Mouse (Mus musculus) embryonic facial prominence, embryonic 14.5 days (tissue): ENCODE data around the gene Bace1. TPM values are rescaled to one million over a fixed set of nuclear protein-coding genes. Genes with fewer than 3 reads are reported as not detected.

Source experiments
- ATAC-seq: fragments of 200-750 bp; cut with Nextera tagmentation; 2 replicates; pipeline ENCODE4 v1.8.0; 2017; ENCODE audit warnings: low read depth, moderate number of reproducible peaks, moderate TSS enrichment
- DNase-seq: peaks from one replicate; pipeline ENCODE4 v3.0.0-alpha.2; 2015; ENCODE audit warnings: low spot score
- H3K27ac ChIP-seq: fragments of 300-500 bp; sonication (generic); replicated peaks from 2 replicates; pipeline ENCODE4 v1.5.1; 2014; ENCODE audit warnings: low read depth, mild to moderate bottlenecking, low read length, moderate library complexity
- H3K27me3 ChIP-seq: fragments of 300-500 bp; sonication (generic); replicated peaks from 2 replicates; pipeline ENCODE4 v1.6.1; 2014; ENCODE audit warnings: low read length; ENCODE audit not compliant: control insufficient read depth, insufficient read depth
- H3K36me3 ChIP-seq: fragments of 300-500 bp; sonication (generic); 2 replicates; pipeline ENCODE4 v1.6.1; 2014; ENCODE audit warnings: low read length, mixed read lengths; ENCODE audit not compliant: control insufficient read depth, insufficient read depth
- H3K4me1 ChIP-seq: fragments of 300-500 bp; sonication (generic); 2 replicates; pipeline ENCODE4 v1.6.1; 2014; ENCODE audit warnings: antibody characterized with exemption, low read length; ENCODE audit not compliant: control insufficient read depth, insufficient read depth
- H3K4me2 ChIP-seq: fragments of 300-500 bp; sonication (generic); 2 replicates; pipeline ENCODE4 v1.6.1; 2014; ENCODE audit warnings: low read depth, mild to moderate bottlenecking, low read length, moderate library complexity, mixed read lengths
- H3K4me3 ChIP-seq: fragments of 300-500 bp; sonication (generic); 2 replicates; pipeline ENCODE4 v1.5.1; 2014; ENCODE audit warnings: low read depth, mild to moderate bottlenecking, low read length
- H3K9ac ChIP-seq: fragments of 300-500 bp; sonication (generic); 2 replicates; pipeline ENCODE4 v1.6.1; 2014; ENCODE audit warnings: low read depth, mild to moderate bottlenecking, low read length, moderate library complexity, mixed read lengths
- H3K9me3 ChIP-seq: fragments of 300-500 bp; sonication (generic); 2 replicates; pipeline ENCODE4 v1.6.1; 2016; ENCODE audit warnings: low read length; ENCODE audit not compliant: control insufficient read depth
- WGBS: fragments of 180-500 bp; shearing (Covaris S2); extraction: QIAGEN DNeasy Blood & Tissue Kit; methylation state at CpG from one replicate; pipeline ENCODE4 v1.1.7; 2014; 5-methylcytosine and 5-hydroxymethylcytosine counted together
- polyA plus RNA-seq: library from polyadenylated mRNA; unstranded; fragments of >200 nt; fragmentation: Nextera tagmentation; extraction: Ambion mirVana; gene quantifications from 2 replicates; pipeline ENCODE4 v1.2.1, GENCODE M21; 2014

Gene Bace1
- polyA plus RNA-seq, 1 experiment from 2014 or later: 40.6 TPM

- ATAC-seq: peak; percentile 47
- Histone ChIP-seq H3K4me1 (peaks cover 7% of the 10 kb centered on the region), H3K9me3 (0 out of 2 replicates have a peak, but pooled peaks cover 4% of the 10 kb centered on the region), H3K4me2 (peak overlapping the region; percentile 86), H3K27me3 (no peaks in the 10 kb centered on the region), H3K9ac (peak overlapping the region; percentile 70), H3K36me3 (peaks cover 6% of the 10 kb centered on the region; the same call in 1 of the 2 replicates), H3K4me3 (peak overlapping the region; percentile 81), H3K27ac (peak overlapping the region; percentile 83)
- 5% methylated on average over 20 of the region's 23 CpGs for WGBS
- DNase-seq: peak; percentile 60
Measured at GRCm38 (mm10) chr9:45827663-45828290, 10.6 kb upstream of the Bace1 start.

- 0 out of 2 replicates have a peak, but pooled peaks cover 4% of the 10 kb centered on the region for H3K9me3 ChIP-seq
- peak within 1 kb of the TSS; percentile 83 for H3K27ac ChIP-seq
- ATAC-seq (peak; percentile 96), DNase-seq (peak; percentile 98)
- 0 out of 2 replicates have a peak, but pooled peaks cover 1% of the 10 kb centered on the region for H3K36me3 ChIP-seq
- peak within 1 kb of the TSS; percentile 70 for H3K9ac ChIP-seq
- H3K4me1 ChIP-seq: peaks cover 7% of the 10 kb centered on the region
- 2% methylated on average over 30 of the region's 31 CpGs for WGBS
- H3K4me2 ChIP-seq: peak within 1 kb of the TSS; percentile 86
- no peaks in the 10 kb centered on the region for H3K27me3 ChIP-seq
- H3K4me3 ChIP-seq: peak within 1 kb of the TSS; percentile 81
Measured at GRCm38 (mm10) chr9:45828291-45828963, 10.0 kb upstream of the Bace1 start, which contains the start of gene Cep164. Gene Cep164 (minus strand): TSS chr9:45828691.

GRCm38 (mm10) chr9:45829107-45829506 lies 9.3 kb upstream of the Bace1 start:
- 0 out of 2 replicates have a peak, but pooled peaks cover 4% of the 10 kb centered on the region for H3K9me3 ChIP-seq
- ATAC-seq: peak; percentile 48
- H3K4me2 ChIP-seq: peak overlapping the region; percentile 86
- no peak overlapping the region; the same call in 1 of the 2 replicates for H3K27ac ChIP-seq
- H3K4me3 ChIP-seq: peak overlapping the region; percentile 81
- no peak overlapping the region for H3K9ac ChIP-seq
- WGBS: 31% methylated on average over 10 of the region's 10 CpGs
- H3K36me3 ChIP-seq: no peaks in the 10 kb centered on the region
- peaks cover 7% of the 10 kb centered on the region for H3K4me1 ChIP-seq
- peak; percentile 91 for DNase-seq
- H3K27me3 ChIP-seq: no peaks in the 10 kb centered on the region

GRCm38 (mm10) chr9:45832898-45833297 lies 5.5 kb upstream of the Bace1 start:
- H3K9ac ChIP-seq: no peak overlapping the region
- no peaks in the 10 kb centered on the region for H3K27me3 ChIP-seq
- H3K4me3 ChIP-seq: no peak overlapping the region
- WGBS: 79% methylated on average over 2 of the region's 2 CpGs
- ATAC-seq (no peak), DNase-seq (no peak)
- 0 out of 2 replicates have a peak, but pooled peaks cover 4% of the 10 kb centered on the region for H3K9me3 ChIP-seq
- H3K36me3 ChIP-seq: no peaks in the 10 kb centered on the region
- no peak overlapping the region for H3K27ac ChIP-seq
- no peaks in the 10 kb centered on the region for H3K4me1 ChIP-seq
- H3K4me2 ChIP-seq: no peak overlapping the region

GRCm38 (mm10) chr9:45833461-45833860 lies 4.9 kb upstream of the Bace1 start:
- Histone ChIP-seq H3K4me2 (no peak overlapping the region), H3K4me3 (no peak overlapping the region), H3K9me3 (0 out of 2 replicates have a peak, but pooled peaks cover 4% of the 10 kb centered on the region), H3K9ac (no peak overlapping the region), H3K27ac (no peak overlapping the region), H3K27me3 (no peaks in the 10 kb centered on the region), H3K36me3 (no peaks in the 10 kb centered on the region), H3K4me1 (no peaks in the 10 kb centered on the region)
- DNase-seq (no peak), ATAC-seq (no peak)
- 73% methylated on average over 2 of the region's 2 CpGs for WGBS

GRCm38 (mm10) chr9:45838069-45838433 lies 329 bp upstream of the Bace1 start:
- H3K4me3 ChIP-seq: peak overlapping the region; percentile 74
- 18% methylated on average over 4 of the region's 4 CpGs for WGBS
- peaks cover 19% of the 10 kb centered on the region for H3K4me1 ChIP-seq
- no peaks in the 10 kb centered on the region for H3K36me3 ChIP-seq
- peak overlapping the region; percentile 96 for H3K4me2 ChIP-seq
- DNase-seq (no peak), ATAC-seq (peak; percentile 11; the same call in 1 of the 2 replicates)
- no peaks in the 10 kb centered on the region for H3K27me3 ChIP-seq
- no peak overlapping the region for H3K27ac ChIP-seq
- H3K9ac ChIP-seq: no peak overlapping the region
- H3K9me3 ChIP-seq: no peaks in the 10 kb centered on the region

- H3K36me3 ChIP-seq: no peaks in the 10 kb centered on the region
- no peak overlapping the region for H3K27ac ChIP-seq
- H3K4me2 ChIP-seq: peak overlapping the region; percentile 96
- H3K4me3 ChIP-seq: peak overlapping the region; percentile 74
- no peaks in the 10 kb centered on the region for H3K27me3 ChIP-seq
- no peaks in the 10 kb centered on the region for H3K9me3 ChIP-seq
- peak overlapping the region; percentile 80 for H3K9ac ChIP-seq
- DNase-seq (no peak), ATAC-seq (no peak; the same call in 1 of the 2 replicates)
- H3K4me1 ChIP-seq: peaks cover 19% of the 10 kb centered on the region
- 10% methylated on average over 15 of the region's 17 CpGs for WGBS
Measured at GRCm38 (mm10) chr9:45839139-45839981, 980 bp downstream of the Bace1 start.

- no peaks in the 10 kb centered on the region for H3K9me3 ChIP-seq
- no peak for DNase-seq
- peak overlapping the region; percentile 96 for H3K4me2 ChIP-seq
- peak overlapping the region; percentile 80 for H3K9ac ChIP-seq
- no peaks in the 10 kb centered on the region for H3K36me3 ChIP-seq
- H3K27ac ChIP-seq: no peak overlapping the region
- peak overlapping the region; percentile 74 for H3K4me3 ChIP-seq
- no peaks in the 10 kb centered on the region for H3K27me3 ChIP-seq
- peaks cover 19% of the 10 kb centered on the region for H3K4me1 ChIP-seq
- ATAC-seq: no peak
- WGBS: 85% methylated on average over 7 of the region's 7 CpGs
Measured at GRCm38 (mm10) chr9:45839982-45840300, 1.6 kb downstream of the Bace1 start.
